Mouse (Mus musculus) heart, embryonic 10.5 days (tissue): ENCODE results near the gene Sema4c. TPM values are rescaled to one million over a fixed set of nuclear protein-coding genes. Genes with fewer than 3 reads are reported as not detected.

ENCODE experiments used
- DNase-seq: peaks from one replicate; pipeline ENCODE4 v3.0.0-alpha.2; 2017; ENCODE audit warnings: low spot score
- H3K27ac ChIP-seq: fragments of 300-500 bp; sonication (generic); 2 replicates; pipeline ENCODE4 v1.5.1; 2016; ENCODE audit warnings: mild to moderate bottlenecking
- H3K27me3 ChIP-seq: fragments of 300-500 bp; sonication (generic); 2 replicates; pipeline ENCODE4 v1.6.1; 2016; ENCODE audit warnings: mild to moderate bottlenecking; ENCODE audit not compliant: poor library complexity, insufficient read depth, severe bottlenecking
- H3K36me3 ChIP-seq: fragments of 300-500 bp; sonication (generic); 2 replicates; pipeline ENCODE4 v1.6.1; 2016; ENCODE audit warnings: mild to moderate bottlenecking, moderate library complexity
- H3K4me1 ChIP-seq: fragments of 300-500 bp; sonication (generic); 2 replicates; pipeline ENCODE4 v1.6.1; 2016; ENCODE audit warnings: mild to moderate bottlenecking
- H3K4me3 ChIP-seq: fragments of 300-500 bp; sonication (generic); 2 replicates; pipeline ENCODE4 v1.5.1; 2016; ENCODE audit warnings: mild to moderate bottlenecking, moderate library complexity
- H3K9me3 ChIP-seq: fragments of 300-500 bp; sonication (generic); 2 replicates; pipeline ENCODE4 v1.6.1; 2016; ENCODE audit warnings: mild to moderate bottlenecking, moderate library complexity
- WGBS: fragments of 180-500 bp; shearing (Covaris S2); methylation state at CpG from one replicate; pipeline ENCODE4 v1.1.7; 2016; 5-methylcytosine and 5-hydroxymethylcytosine counted together
- polyA plus RNA-seq: library from polyadenylated mRNA; unstranded; fragments of >200 nt; fragmentation: Nextera tagmentation; extraction: Ambion mirVana; gene quantifications from 2 replicates; pipeline ENCODE4 v1.2.1, GENCODE M21; 2016

Sema4c gene
- polyA plus RNA-seq, 1 experiment from 2014 or later: 15.2 TPM

DNA sequence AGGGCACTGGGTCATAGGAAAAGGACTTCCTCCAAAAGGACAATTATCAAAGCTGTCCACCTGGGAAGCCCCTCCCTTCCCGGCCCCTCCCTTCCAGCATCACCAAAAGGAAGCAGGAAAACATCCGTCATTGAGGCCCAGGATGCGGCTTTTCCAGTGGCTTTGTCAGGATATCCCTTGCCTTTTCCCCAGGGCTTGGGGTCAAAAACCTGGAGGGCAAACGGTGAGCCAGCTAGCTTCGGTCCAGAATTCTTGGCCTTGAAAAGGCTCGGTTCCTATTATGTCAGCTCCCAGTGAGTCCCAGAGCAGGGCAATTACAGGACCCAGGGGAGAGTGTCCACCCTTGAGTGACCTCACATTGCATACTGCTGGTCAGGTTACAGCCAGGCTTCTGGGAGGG, 2.8 kb upstream of the Sema4c start:
- H3K27me3 ChIP-seq: 0 out of 2 replicates have a peak, but pooled peaks cover 6% of the 10 kb centered on the region

DNA sequence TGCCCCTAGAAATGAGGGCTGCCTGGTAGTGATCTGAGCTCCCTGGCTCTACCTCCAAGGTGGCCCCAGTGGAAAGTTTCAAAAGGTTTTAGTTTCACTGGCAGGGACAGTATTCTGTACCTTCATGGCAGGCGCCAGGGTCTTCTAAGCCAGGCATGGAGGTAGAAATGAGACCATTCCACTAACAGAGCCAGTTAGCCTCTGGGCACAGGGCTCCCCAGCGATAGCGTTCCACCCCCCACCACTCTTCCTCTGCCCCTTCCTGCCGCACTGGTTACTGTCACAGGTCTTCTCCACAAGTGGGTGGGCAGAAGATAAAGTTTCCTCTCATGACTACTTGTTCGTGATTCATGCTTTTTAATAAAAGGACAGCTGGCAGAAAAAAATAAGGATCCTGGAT, 1.7 kb upstream of the Sema4c start:
- H3K27ac ChIP-seq: peak overlapping the region; percentile 98; the same call in 1 of the 2 replicates
- H3K4me3 ChIP-seq: no peak overlapping the region
- peaks cover 80% of the 10 kb centered on the region for H3K4me1 ChIP-seq
- H3K9me3 ChIP-seq: no peaks in the 10 kb centered on the region
- whole genome bisulfite sequencing: 50% methylated on average over 5 of the region's 5 CpGs
- DNase-seq: no peak
- H3K36me3 ChIP-seq: 0 out of 2 replicates have a peak, but pooled peaks cover 1% of the 10 kb centered on the region
- 0 out of 2 replicates have a peak, but pooled peaks cover 6% of the 10 kb centered on the region for H3K27me3 ChIP-seq

More for the DNA sequence above, 2.8 kb upstream of the Sema4c start:
- DNase-seq: no peak
- H3K4me1 ChIP-seq: peaks cover 75% of the 10 kb centered on the region
- H3K9me3 ChIP-seq: no peaks in the 10 kb centered on the region
- WGBS: 45% methylated on average over 6 of the region's 6 CpGs
- no peak overlapping the region for H3K4me3 ChIP-seq
- H3K36me3 ChIP-seq: no peaks in the 10 kb centered on the region
- H3K27ac ChIP-seq: peak overlapping the region; percentile 47; the same call in 1 of the 2 replicates

DNA sequence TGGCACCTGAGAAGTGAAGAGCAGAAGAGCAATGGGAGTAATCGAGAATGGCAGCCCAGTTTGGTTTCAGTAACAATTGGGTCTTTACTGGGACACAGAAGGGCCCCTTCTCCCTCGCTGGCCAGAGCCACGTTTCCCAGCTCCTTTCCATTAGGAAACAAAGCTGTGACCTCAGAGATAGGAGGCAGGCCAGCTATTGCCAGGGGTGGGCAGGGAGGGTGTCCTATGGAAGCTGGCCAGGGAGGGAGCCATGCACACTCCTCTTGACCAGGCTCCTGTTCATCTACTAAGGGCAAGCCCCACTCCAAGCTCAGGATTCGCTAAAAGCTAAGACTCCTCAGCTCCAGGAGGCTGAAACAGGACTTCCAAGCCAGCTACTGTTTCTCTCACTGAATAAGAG, 1.1 kb upstream of the Sema4c start:
- H3K27me3 ChIP-seq: 0 out of 2 replicates have a peak, but pooled peaks cover 6% of the 10 kb centered on the region
- H3K4me1 ChIP-seq: peaks cover 80% of the 10 kb centered on the region
- no peak for DNase-seq
- 5% methylated on average over 4 of the region's 4 CpGs for WGBS
- H3K36me3 ChIP-seq: peaks cover 8% of the 10 kb centered on the region
- no peaks in the 10 kb centered on the region for H3K9me3 ChIP-seq
- H3K4me3 ChIP-seq: peak overlapping the region; percentile 90
- H3K27ac ChIP-seq: peak overlapping the region; percentile 98

DNA sequence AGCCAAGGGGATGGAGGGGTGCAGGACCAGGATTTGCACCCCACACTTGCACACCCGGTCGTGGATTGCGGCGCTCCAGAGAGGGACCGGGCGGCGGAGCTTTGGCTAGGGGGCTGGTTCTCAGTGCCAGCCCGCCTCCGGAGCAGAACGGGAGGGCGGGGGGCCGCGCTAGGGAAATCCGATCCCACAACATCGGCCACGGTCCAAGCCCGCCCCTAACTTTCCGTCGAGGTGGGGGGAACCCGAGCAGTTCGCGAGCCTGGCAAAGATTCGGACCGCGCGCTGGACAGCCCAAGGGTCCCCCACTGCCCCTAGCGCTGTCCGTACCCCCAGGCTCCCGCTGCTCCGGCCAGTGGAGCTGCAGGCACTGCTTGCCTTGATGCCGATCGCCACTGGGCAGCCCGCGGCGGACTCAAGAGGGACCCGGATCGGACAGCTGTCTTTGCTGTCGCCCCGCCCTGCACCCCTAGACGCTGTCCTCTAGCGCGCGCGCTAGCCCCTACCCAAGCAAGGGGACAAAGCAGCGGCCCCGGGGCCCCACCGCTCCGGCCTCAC, 615 bp downstream of the Sema4c start:
- 0 out of 2 replicates have a peak, but pooled peaks cover 6% of the 10 kb centered on the region for H3K27me3 ChIP-seq

DNA sequence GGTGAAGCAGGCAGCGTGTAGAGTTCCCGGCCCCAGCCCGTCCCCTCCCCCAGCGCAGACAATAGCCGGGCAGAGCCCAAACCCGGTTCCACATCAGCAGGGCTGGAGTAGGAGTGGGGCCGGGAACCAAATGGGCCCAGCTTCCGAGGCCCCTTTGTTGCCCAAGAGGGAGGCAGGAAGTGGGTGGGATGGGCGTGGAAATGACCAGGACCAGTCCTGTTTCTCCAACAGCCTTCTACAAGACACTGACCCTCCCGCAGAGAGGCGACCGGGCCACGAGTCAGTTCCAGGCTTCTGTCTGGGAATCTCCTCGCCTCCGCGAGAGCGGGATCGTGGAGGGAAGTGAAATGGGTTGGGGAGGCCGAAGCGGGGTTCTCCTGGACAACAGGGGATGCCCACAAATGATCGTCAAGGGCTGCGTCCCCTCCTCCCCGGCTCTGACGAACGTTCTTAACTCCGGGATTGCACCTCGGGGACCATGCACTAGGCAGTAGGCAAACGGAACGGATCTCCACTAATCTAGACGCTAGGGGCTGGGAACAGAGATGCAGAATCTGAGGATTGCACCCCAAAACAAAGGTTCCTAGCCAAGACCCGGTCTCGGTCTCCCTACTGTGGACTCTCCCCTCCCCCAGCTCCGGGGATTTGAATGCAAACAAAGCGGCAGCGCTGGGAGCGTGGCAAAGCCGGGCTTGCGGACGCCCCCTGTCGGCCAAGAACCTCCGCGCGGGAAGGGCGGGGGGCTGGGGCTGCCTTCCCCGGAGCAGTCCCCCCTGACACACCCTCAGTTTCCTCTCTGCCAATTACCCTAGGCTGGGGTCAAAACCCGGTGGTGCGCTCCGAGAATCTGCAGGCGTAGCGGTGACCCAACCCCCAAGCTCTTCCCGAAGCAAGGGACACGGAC, 1.3 kb downstream of the Sema4c start:
- Histone ChIP-seq H3K4me3 (peak overlapping the region; percentile 90), H3K27ac (peak overlapping the region; percentile 98), H3K4me1 (peaks cover 60% of the 10 kb centered on the region), H3K9me3 (no peaks in the 10 kb centered on the region), H3K36me3 (peaks cover 32% of the 10 kb centered on the region), H3K27me3 (0 out of 2 replicates have a peak, but pooled peaks cover 6% of the 10 kb centered on the region)
- under 1% methylated on average over 52 of the region's 52 CpGs for WGBS
- peak; percentile 94 for DNase-seq

More for the DNA sequence above, 615 bp downstream of the Sema4c start:
- peak overlapping the region; percentile 98 for H3K27ac ChIP-seq
- peak overlapping the region; percentile 90 for H3K4me3 ChIP-seq
- under 1% methylated on average over 48 of the region's 48 CpGs for WGBS
- peaks cover 67% of the 10 kb centered on the region for H3K4me1 ChIP-seq
- DNase-seq: no peak
- no peaks in the 10 kb centered on the region for H3K9me3 ChIP-seq
- H3K36me3 ChIP-seq: peaks cover 25% of the 10 kb centered on the region

DNA sequence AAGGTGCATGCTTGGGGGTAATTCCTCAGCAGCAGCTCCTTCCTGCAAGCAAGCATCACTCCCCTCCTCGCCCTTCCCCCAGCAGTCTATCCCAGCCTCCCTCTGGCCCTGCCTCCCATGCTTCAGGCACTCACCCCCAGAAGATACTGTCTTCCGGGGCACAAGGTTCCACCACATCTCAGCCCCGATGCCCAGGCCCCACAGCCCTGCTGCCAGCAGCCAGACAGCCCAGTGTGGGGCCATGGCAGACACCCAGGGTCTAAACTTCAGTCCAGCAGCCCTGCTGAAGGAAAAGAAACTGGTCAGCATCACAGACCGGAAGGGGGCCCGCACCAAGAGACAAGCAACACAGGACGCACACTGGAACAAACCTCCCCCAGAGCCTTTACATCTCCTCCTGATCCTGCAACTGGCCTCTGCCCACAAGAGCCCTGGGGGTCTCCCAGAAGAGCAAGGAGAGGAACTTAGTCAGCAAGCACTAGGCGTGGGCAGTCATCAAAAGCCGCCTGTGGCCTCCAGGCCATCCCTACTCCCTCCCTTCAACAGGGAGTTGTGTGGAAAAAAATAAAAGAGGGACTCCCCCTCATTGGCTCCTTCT, 2.3 kb downstream of the Sema4c start:
- H3K36me3 ChIP-seq: peaks cover 41% of the 10 kb centered on the region
- 0 out of 2 replicates have a peak, but pooled peaks cover 6% of the 10 kb centered on the region for H3K27me3 ChIP-seq
- H3K4me3 ChIP-seq: peak overlapping the region; percentile 90
- WGBS: 5% methylated on average over 8 of the region's 8 CpGs
- no peaks in the 10 kb centered on the region for H3K9me3 ChIP-seq
- H3K27ac ChIP-seq: peak overlapping the region; percentile 98
- DNase-seq: no peak
- peaks cover 50% of the 10 kb centered on the region for H3K4me1 ChIP-seq

DNA sequence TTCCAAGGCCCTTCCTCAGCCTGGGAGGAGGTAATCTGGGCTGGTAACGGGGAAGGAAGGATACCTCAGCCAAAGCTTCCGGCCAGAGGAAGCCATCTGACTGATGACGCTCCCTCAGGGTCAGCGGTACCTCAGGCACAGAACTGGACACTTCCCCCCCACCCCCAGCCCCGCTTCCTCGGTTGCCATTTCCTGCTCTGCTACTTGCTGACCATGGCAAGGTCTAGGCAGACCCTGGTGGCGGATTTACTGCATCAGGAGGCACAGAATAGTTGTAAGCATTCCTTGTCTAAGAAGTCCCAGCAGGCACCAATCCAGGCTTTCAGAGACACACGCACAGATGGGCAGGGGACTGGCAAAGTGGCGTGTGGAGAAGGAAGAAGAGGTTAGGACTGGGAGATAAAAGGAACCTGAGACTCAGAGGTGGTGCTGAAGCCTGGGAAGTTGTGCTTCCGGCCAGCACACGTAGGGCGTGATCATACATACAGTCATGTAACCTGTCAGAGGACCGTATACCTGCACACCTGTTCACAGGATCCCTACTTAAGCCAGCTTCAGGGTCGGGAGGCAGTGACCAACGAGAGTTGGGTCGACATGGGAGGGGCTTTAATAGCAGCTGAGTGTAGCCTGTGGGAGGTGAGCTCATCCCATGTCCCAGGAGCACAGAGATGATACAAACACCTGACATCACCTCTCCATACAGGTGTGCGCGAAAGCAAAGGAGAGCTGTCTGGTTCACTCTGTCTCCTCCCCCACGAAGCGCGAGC, 3.3 kb downstream of the Sema4c start:
- 69% methylated on average over 21 of the region's 21 CpGs for WGBS
- peak overlapping the region; percentile 90 for H3K4me3 ChIP-seq
- no peaks in the 10 kb centered on the region for H3K9me3 ChIP-seq
- H3K36me3 ChIP-seq: peaks cover 52% of the 10 kb centered on the region
- H3K27ac ChIP-seq: peak overlapping the region; percentile 98
- H3K4me1 ChIP-seq: peaks cover 46% of the 10 kb centered on the region
- H3K27me3 ChIP-seq: 0 out of 2 replicates have a peak, but pooled peaks cover 6% of the 10 kb centered on the region
- DNase-seq: no peak

DNA sequence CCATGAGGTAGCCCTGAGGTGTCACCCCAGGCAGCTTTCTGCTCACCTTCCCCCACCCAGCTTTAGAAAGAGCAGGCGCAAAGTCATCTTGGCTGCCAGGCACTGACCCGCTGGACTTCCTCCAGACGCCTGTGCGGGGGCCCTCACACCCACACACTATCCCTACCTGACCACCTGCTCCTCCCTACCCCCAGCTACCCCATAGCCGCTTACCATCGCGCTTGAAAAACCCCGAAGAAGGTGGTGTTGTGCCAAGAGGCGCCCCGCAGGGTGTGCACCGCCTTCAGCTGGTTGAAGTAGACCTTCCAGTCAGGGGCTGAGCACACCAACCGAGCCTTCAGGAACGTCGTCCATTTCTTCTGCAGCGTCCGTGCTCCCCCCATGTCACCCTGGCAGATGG, 5.6 kb downstream of the Sema4c start:
- WGBS: 89% methylated on average over 16 of the region's 16 CpGs

DNA sequence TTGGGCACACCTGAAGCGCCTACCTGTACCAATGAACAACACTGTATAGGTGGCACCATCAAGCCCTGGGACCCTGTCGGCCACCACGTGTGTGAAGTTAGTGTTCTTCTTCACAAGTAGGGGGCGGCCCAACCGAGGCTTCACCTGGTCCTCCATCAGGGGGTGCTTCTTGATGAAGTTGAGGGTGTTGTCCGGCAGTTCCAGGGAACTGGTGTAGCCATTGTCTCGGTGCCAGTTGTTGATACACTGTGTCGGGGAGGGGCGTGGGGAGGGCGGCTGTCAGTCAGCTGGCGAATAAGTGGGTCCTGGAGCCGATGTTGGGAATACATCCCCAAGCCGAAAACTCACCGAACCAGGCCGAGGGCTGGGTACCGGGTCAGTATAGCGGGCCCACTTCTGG, 6.2 kb downstream of the Sema4c start:
- 86% methylated on average over 17 of the region's 17 CpGs for WGBS

More for the DNA sequence above, 5.6 kb downstream of the Sema4c start:
- peaks cover 49% of the 10 kb centered on the region for H3K4me1 ChIP-seq
- no peaks in the 10 kb centered on the region for H3K27me3 ChIP-seq
- H3K4me3 ChIP-seq: no peak overlapping the region
- peaks cover 65% of the 10 kb centered on the region for H3K36me3 ChIP-seq
- H3K27ac ChIP-seq: no peak overlapping the region
- no peak for DNase-seq
- H3K9me3 ChIP-seq: no peaks in the 10 kb centered on the region

DNA sequence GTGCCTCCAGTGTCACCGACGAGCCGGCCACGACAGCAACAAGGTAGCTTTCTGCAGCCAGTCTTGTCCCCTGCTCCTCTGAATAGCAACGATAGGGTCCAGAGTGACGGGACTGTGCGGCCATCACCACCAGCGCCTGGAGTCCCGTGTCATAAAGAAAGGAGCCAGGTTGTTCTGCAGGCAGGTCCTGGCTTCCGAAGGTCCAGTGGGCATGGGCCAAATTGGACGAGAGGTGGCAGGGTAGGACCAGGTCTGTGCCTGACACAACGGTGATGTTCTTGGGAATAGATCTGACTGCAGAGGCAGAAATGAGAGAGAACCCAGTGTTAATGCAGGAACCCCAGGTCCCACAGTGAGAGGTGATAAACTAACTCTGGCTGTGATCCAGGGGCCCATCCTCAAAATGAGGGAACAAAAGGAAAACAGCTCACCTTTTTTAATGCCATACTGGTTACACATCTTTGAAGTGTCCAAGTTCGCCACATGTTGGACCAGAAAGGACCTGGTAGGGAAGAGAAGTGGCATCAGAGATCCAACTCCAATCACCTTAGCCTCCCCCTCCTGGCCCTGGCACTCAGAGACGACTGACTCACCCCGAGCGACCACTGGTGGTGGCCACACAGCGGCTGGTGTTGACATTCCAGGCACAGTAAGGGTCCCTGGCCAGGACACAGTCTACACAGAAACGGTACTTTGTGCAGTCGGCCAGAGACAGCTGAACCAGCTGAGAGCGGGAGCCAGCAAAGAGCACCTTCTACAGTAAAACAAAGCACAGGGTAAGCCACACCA, 7.9 kb downstream of the Sema4c start:
- H3K4me1 ChIP-seq: peaks cover 57% of the 10 kb centered on the region
- no peak overlapping the region for H3K27ac ChIP-seq
- H3K9me3 ChIP-seq: no peaks in the 10 kb centered on the region
- H3K4me3 ChIP-seq: no peak overlapping the region
- DNase-seq: no peak
- H3K27me3 ChIP-seq: no peaks in the 10 kb centered on the region
- H3K36me3 ChIP-seq: peaks cover 65% of the 10 kb centered on the region
- WGBS: 80% methylated on average over 20 of the region's 20 CpGs

More for the DNA sequence above, 6.2 kb downstream of the Sema4c start:
- Histone ChIP-seq H3K4me3 (no peak overlapping the region), H3K4me1 (peaks cover 55% of the 10 kb centered on the region), H3K27ac (no peak overlapping the region), H3K27me3 (no peaks in the 10 kb centered on the region), H3K9me3 (no peaks in the 10 kb centered on the region), H3K36me3 (peaks cover 65% of the 10 kb centered on the region)
- DNase-seq: no peak

DNA sequence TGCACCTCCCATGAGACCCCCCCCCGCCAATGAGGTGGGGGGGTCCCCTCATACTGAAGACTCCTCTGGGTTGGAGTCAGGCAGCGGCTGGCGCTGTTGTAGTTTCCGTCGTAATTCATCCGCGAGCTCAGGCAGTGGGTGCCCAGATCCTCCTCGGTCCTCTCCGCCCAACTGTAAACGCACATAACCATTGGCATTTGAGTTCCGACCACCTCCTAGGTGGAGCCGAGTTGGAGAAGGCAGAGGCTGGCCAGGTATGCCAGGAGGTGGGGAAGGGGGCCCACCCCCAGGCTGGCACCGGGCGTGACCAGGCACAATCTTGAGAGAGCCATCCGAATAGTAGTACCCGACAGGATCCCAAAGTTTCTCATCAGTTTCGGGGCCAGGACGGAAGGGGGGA, 8.7 kb downstream of the Sema4c start:
- no peak for DNase-seq
- Histone ChIP-seq H3K36me3 (peaks cover 60% of the 10 kb centered on the region), H3K27me3 (no peaks in the 10 kb centered on the region), H3K9me3 (no peaks in the 10 kb centered on the region), H3K27ac (no peak overlapping the region), H3K4me1 (peaks cover 49% of the 10 kb centered on the region), H3K4me3 (no peak overlapping the region)
- 88% methylated on average over 18 of the region's 18 CpGs for WGBS

DNA sequence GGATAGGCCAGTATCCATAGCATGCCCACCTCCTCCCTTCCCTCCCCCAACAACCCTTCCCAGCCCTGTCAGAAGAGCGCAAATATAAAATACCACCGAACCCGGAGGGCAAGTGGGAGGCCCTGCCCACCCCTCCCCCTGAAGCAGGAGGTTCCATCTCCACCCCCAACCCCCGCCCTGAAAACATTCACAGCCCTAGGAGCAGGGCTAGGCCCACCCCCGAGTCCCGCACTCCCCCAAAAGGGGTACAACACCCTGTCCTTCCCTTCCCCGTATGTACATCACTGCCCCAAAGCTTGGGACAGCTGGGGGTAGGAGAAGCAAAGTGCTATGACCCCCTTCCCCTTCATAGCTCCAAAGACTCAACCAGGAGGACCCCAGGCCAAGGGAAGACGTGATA, 9.4 kb downstream of the Sema4c start:
- Histone ChIP-seq H3K4me3 (no peak overlapping the region), H3K4me1 (peaks cover 43% of the 10 kb centered on the region), H3K27me3 (no peaks in the 10 kb centered on the region), H3K36me3 (peaks cover 53% of the 10 kb centered on the region), H3K9me3 (no peaks in the 10 kb centered on the region), H3K27ac (no peak overlapping the region)
- 60% methylated on average over 8 of the region's 8 CpGs for WGBS
- DNase-seq: no peak
